Mouse (Mus musculus) urinary bladder, postnatal 36 days (tissue): ENCODE measurements around the gene Adamts17.

Source experiments
- DNase-seq, 2 experiments: peaks; one replicate each; pipeline ENCODE4 v3.0.0; 2022; ENCODE audit warnings: low spot score in 2 of 2, mixed read lengths in 1 of 2

The Adamts17 gene

DNA sequence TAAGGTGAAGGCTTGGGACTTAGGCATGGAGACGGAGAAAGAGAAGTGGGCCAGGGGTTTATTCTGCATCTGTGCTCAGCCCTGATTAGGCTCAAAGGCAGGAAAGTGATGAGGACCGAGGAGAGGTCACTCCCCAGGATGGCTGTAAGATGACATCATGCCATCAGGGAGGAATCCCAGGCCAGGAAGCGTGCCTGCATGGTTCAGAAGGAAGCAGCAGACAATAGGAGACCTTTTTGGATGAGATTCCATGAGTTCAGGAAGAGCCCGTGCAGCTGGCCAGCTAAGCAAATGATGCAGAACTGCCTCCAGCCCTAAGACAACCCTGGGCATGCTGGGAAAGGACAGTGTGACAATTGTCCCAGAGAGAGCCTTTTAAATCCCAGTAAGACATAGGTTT lies 93.7 kb downstream of the Adamts17 start:
- no peak for DNase-seq

DNA sequence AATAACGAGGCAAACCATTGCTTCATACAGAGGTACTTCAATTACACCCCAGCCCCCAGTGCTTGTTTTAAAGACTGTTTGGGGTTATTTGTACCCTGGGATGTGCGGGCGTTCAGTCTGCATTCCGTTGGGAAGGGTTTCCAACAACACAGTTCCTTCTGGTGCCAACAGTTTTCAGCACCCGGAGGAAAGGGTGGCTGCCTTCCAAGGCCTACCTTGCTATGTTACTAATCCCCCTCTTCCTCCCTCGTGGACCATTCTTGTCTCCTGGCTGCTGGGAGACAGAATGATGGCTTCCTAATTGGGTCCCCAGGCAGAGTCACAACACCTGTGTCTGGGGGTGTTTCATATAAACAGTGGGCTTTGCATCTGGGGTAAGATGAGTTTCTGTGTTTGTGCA lies 94.5 kb downstream of the Adamts17 start:
- no peak for DNase-seq

DNA sequence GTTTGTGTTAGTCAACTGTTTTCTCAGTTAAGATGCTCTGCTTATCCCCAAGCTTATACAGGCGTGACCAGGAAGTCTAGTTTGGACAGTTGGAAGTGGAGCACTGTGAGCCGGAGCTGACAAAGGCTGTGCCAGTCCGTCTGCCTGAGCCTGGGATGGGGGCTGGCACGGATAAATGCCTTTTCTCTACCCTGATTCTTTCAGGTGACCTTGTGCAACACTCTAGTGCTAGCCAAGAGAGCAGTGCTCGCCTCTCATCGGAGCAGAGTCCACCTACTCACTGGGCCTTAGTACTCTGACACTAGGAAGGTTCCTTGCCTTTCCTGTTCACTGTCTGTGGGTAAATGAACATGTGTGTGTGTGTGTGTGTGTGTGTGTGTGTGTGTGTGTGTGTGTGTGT lies 95.5 kb downstream of the Adamts17 start:
- no peak for DNase-seq

DNA sequence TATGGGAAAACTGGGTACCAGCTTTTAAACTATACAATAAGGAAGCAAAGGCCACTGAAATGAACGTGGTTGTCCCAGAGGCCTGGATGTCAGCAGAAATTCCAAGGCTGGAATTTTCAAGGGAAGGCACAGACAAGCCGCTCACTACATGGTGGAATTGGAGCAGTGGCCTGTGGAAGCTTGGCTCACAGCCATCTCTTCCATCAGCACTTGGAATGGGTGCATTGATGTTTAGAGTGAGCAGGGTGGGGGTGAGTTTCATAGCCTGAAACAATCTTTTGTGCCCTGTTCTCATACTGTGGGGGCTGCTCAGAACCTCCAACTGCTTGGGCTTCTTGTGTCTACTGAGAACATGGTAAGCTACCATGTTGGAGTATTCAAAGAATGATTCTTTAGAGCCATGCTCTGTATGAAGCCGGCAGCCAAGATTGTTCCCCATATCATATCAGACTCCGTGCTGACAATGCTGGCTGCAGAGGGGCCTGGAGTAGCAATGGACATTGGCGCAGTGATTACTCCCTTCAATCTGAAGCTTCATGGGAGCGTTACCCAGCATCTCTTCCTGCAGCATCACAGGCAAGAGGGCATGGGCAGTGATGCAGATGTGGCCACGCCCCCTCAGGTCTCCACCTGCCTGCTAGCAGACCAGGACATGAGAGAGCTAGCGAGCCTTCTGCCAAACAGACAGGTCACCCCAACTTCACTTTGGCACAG lies 96.7 kb downstream of the Adamts17 start:
- DNase-seq = no peak

DNA sequence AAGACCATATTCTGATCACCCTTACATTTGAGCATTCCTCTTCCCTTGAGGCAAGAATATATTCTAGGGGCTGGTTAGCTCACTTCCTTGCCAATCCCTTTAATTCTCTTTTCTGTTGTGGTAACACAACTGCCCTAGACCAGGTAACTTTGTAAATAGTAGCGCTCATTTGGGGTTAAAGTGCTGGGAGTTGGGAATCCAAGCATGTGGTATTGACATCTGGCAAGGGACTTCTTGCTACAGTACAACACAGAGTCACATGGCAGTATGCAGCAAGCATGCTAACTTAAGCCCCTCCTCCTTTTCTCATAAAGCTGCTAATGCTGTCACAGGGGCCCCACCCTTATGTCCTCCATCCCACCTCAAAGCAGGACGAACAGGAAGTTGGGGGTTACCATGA lies 97.4 kb downstream of the Adamts17 start:
- DNase-seq = no peak

DNA sequence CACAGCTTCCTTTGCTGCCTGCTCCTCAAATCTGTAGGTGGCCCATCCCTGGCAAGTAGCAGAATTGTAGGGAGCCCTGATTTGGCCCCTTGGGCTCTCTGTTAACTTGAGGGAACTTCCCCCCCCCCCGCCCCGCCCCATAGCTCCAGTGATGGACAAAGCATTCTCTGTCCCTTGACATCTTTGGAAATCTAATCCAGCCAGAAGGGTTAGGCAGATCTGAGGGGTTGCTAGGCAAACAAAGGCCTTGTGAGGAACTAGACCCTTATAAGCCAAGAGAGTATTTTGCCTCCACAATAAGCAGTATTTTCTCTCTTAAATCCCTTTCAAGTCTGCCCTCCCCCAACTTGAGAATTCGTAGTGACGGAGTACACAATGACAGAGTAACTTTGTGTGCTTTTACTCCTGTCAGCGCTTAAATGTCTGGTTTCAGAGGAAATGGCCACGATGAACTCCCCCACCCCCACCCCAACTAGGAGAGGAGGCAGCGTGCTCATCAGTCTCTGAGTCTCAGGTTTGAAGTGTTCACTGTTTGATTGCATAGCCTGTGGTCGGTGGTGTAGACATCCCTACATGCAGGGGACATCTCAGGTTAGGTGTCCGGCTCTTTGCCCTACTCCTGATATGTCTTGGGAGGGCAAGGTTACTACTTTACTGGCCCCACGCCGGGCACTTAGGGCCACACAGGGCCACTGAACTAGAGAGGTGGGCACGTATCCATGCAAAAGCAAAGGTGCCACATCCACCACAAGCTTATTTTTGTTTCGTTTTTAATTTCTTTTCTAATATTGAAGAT lies 99.7 kb downstream of the Adamts17 start:
- DNase-seq = no peak

DNA sequence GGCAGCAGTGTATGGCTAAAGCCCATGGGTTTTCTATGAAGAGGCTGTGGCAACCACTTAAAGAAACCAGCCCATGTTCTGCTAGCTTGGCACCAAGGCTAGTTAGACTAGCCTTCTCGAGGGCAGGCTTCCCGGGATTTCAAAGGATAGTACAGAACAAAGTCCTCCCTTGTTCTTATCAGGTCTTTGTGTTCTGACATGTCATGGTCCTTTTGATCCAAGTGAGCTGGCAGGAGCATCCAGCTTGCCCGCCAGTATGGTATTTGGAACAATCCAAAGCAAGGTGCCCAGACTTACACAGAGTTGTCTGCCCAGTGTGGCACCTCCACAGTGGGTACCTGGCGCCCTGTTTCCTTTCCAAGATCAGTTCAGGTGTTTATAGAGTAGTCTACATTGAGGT lies 101.2 kb downstream of the Adamts17 start:
- no peak for DNase-seq

DNA sequence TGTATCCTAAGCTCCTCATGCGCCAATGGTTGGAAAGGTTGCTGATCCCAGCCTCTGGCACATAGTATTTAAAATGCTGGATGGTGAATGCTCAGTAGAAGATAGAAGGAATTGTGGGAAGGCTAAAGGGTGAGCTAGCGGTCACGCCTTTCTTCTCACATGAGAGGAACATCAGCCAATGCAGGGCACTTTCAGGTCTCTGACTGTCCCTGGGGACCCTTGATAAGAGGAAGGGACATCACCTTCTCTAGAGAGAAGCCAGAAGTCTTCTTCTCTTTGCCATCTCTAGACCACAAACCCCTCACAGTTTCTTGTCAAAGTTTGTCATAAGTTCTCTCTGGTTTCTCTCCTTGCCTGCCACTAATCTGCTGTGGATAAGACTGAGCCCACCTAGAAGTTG lies 109.5 kb downstream of the Adamts17 start:
- no peak for DNase-seq

DNA sequence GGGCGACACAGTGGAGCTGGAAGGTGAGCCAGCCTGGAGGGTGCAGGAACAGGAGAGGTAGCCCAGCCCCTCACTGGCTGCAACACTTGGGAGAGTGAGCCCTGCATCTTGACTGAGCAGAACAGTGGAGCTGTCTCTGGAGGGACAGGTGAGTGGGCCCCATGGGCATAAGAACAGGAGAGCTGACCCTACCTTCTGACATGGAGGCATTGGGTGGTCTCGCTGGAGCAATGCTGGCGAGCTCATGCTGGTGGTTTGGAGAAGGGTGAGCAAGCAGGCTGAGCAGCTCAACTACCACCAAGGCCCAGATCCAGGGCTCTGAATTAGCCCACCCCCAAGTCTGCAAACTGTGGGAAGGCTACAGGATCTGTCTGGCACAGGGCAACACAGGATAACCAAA lies 113.4 kb downstream of the Adamts17 start:
- no peak for DNase-seq

DNA sequence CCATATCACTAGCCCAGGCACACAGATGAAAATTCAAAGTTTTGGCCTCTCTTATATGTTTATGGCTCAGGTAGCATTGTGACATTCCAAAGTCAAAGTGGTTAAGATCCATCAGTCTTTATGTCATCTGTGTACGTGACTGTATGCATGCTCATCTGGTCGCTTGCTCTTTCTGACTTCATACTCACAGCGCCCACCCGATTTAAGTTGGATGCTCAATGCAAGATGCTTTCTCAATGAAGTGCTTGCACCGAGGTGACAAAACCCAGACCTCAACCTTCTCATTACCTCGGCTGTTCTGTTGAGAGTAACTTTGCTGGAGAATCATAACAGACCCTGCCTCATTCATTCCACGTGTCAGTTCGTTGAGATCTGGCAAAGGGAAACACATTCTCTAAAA lies 114.5 kb downstream of the Adamts17 start:
- no peak for DNase-seq

DNA sequence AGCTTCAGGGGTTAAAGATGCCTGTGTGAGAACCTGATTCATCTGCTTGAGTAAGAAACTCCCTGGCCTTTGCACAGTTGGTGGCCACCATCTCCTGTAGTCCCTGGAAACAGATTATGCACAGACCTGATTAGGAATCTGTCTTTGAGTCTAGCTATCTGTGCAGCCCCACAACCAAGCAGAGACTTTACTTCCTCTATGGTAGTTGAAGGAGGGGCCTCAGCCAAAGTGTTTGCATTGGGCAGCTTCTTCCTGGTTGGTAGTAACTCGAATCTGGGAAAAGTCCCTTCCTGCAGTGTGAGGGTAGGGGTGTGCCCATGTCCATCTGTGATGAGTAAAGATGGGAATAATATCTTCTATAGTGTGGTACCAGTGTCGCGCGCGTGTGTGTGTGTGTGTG lies 115.2 kb downstream of the Adamts17 start:
- no peak for DNase-seq

DNA sequence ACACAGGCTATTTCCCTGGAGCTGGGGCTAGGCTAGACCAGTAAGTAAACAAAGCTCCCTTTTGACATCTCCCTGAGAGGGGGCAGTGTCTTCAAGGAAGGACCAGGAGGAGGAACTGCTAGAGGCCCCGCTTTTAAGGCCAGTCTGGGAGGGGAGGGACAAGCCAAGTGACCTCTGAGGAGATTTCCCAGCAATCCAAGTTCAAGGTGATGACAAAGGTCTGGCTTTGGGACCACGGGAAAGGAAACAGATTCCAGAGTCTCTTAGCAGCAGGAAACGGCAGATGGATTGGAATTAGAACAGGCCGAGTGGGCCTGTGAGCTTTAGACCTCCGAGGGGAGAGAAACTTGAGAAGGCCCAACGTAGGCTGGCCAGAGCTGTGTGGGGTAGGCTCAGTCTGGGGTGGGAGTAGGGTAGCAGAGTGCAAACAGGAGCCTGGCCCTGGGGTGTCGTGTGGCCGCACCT lies 116.0 kb downstream of the Adamts17 start:
- no peak for DNase-seq

DNA sequence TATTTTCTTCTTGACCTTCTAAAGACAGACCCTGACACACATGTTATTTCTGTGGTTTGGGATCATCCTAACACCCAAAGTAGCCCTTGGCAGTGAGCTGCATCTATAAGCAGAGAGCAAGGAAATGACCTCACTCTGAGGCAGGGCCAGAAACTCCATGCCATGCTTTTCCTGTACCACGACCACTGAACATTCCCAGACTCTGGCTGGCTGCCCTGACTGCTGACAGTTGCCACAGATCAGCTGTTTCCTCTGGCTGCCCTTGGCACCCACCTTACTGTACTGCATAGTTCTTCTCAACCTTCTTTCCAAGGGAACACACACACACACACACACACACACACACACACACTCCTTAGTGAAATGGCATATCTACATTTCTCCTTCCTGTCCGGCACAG lies 116.4 kb downstream of the Adamts17 start:
- DNase-seq = no peak

DNA sequence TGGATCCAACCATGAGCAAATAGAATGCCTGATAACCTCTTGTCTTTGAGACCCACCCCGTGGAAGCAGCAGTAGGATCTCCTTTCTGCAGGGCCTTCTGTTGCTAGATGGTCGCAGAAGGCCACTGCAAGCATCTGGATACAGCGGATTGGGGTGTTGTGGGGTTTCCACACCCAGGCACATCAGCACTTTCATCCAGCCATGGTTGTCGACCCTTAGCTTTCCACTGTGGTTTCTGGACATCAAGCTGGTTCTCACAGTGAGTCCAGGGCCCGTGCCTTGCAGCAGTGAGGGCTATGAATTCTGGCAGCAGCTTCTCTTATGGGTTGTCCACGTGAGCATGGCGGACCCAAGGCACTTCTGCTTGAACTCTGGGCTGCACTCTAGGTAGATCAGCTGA lies 118.2 kb downstream of the Adamts17 start:
- DNase-seq = no peak

DNA sequence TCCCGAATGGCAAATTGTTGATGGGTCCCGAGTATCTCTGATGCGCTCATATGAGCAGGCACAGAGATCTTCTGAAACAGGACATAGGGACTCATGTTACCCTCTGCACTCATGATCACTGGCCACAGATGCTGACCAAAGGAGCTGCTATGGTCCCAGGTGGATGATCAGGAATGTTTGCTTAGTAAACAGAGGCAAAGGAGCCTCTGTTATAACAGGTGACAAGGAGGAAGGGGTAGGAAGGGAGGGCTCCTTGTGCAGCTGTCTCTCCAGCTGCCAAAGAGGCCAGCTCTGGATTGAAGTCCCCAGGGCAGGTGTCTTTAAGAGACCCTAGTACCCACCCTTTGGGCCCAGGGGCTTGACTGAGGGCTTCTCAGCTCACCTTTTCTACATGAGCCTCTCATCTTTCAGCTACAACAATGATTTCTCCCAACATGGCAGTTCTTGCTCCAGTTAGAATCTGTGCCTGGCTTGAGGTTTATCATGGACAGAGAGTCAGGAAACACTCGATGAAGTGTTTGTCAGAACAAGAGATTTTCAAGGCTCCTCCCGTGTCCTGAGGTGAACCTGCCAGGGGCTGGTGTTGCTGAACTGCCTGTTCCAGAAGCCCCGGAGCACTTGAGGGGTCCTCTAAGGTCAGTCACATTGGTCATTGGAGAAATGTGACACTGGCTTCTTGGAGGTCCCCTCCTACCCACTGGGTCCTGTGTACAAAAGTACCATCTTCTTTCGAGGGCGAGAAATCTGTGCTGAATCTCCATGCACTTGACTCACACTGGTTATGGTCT lies 120.9 kb downstream of the Adamts17 start:
- no peak for DNase-seq

DNA sequence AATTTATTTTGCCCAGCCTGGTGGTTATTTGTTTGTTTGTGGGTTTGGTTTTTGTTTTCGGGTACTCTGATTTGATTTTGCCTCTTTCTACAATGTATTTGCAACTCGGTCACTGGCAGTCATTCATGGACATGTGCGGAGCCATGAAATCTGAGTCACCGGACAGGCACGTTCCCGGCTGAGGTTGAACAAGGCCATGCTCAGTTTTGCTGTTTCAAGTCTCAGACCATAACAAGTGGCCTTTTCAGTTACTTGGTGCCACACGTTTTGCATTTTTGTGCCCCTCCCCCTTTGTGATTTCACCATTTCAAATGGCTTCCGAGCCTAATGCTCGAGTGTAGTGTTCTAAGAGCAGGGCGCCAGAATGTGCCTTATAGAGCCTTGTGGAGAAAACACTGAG lies 123.2 kb downstream of the Adamts17 start:
- peak in 1 of 2 experiments; percentile 46 for DNase-seq

DNA sequence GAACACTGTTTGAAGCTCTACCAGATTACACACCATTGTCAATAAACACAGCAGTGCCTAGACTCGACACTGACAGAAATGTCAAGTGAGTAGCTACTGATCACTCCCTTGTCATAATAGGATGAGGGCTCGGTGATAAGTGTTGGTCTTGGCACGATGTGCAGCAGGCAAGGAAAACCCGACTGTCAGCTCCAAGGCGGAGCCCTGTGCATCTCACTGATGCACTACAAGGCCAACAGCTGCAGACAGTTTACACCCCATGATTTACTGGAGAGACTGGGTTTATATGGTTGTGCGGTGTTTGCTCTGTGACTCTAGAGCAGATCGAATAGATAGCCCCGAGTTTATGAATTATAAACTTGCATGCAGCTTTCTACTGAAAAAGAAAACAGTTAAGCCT lies 124.0 kb downstream of the Adamts17 start:
- DNase-seq = no peak

DNA sequence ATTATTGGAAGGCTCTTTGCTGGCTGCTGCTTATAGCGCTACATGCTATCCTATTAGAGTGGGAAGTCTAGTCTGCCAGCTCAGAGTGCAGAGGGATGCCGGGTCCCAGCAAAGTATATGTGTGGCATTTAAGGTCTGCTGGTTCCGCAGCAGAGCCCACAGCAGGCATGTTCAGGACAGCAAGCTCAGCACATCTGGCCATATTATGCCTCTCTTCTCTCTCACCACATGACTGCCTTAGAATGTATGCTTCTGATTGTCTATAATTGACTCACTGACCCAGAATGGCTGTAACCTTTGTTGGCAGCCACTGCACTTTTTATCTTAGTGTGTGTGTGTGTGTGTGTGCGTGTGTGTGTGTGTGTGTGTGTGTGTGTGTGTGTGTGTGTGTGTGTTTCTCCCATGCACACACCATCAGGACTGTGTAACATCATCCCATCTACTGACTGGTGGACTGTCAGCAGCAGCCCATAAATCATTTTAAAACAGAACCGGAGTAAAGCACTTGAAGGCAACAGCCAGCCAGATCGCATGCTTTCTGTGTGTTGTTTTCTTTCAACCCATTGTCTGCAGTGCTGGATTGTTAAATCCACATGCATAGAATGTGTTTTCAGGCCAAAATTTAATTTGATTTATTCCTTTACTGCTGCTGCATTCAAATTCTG lies 127.1 kb downstream of the Adamts17 start:
- DNase-seq = no peak

DNA sequence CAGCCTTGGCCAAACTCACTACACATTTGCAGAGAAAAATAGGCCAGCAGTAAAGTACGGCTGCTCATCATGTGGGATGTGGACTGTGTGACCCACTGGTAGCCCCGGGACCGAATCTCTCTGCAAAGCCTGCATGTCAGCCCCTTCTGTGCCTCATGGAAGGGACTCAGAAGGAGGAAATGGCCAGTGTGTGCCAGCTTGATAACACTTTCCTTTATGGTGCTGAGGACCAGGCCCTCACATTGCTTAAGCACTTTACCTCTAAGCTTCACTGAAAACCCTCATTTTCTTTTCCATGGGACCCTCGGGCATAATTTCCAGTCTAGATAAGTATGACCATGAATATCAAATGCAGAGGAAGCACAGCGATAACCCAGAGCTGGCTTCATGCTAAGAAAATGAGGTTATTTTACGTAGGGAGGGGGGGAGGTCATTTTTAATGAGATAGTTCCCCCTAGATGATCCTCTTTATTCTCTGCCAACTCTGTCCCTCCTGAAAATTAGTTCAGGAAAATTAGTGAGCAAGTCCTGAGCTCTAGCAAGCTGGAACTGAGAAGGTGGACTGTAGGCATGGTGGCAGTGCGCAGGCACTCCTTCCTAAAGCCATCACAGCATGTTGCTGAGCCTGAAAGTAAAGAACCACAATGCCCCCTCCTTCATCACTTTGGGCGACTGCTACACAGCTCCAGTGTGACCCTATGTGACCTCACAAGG lies 127.8 kb downstream of the Adamts17 start:
- DNase-seq = no peak

DNA sequence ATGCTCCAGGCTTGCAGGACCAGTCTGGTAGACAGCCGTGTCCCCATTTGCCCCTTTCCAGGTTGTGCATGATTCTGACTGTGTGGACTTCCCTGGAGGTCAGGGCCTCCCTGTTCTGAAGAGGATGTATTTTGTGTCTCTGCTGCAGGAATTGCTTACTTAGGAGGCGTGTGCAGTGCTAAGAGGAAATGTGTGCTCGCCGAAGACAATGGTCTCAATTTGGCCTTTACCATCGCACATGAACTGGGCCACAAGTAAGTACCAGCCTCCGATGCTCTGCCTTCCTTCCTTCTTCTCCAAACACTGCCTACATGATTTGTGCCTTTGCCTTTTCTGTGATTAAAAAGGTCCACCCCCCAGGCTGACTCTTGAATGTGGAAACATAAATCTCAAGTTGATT lies 129.1 kb downstream of the Adamts17 start:
- no peak for DNase-seq

DNA sequence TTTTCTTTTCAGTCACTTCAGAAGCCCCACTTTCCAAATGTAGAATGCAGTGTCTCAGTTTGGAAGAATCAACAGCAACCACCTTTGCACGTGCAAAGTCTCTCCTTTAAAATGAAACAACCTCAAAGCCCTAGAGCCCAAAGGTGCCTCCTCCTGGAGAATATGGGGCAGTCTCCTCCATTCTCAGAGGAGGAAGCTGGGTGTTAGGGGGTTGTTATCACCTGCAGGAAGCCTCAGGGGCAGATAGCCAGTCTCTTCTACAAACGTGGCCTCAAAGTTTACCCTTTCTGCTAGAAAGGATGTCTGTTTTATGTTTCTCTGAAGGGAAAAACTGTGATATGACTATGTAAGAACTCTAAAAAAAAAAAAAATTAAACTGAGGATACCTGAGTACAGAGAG lies 129.7 kb downstream of the Adamts17 start:
- DNase-seq = no peak
